Mouse (Mus musculus) CD8-positive naive resting alpha-beta T cell, adult 2 months (primary cell): ENCODE data around the gene Jazf1.

ENCODE experiments used
- DNase-seq, 2 experiments: peaks; one replicate each; pipeline ENCODE4 v3.0.0; 2022; ENCODE audit warnings: low read depth in 2 of 2, low spot score in 2 of 2

Jazf1 gene

GRCm38 (mm10) chr6:52961660-52962490 is 106.6 kb downstream of the Jazf1 start:
- no peak for DNase-seq

- DNase-seq, result peak; percentile 44 to 55
Observed at GRCm38 (mm10) chr6:52957730-52958129, 110.7 kb downstream of the Jazf1 start.

- no peak for DNase-seq
Observed at GRCm38 (mm10) chr6:52956131-52956530, 112.3 kb downstream of the Jazf1 start.

GRCm38 (mm10) chr6:52955304-52955703 is 113.1 kb downstream of the Jazf1 start:
- no peak for DNase-seq

GRCm38 (mm10) chr6:52954861-52955260 is 113.6 kb downstream of the Jazf1 start:
- no peak for DNase-seq

GRCm38 (mm10) chr6:52954441-52954840 is 114.0 kb downstream of the Jazf1 start:
- DNase-seq, result no peak

- no peak for DNase-seq
Observed at GRCm38 (mm10) chr6:52952526-52952900, 115.9 kb downstream of the Jazf1 start.

GRCm38 (mm10) chr6:52951871-52952525 is 116.4 kb downstream of the Jazf1 start:
- no peak for DNase-seq

- no peak for DNase-seq
Observed at GRCm38 (mm10) chr6:52950371-52950770, 118.1 kb downstream of the Jazf1 start.

GRCm38 (mm10) chr6:52942534-52942933 is 125.9 kb downstream of the Jazf1 start:
- DNase-seq, result no peak

GRCm38 (mm10) chr6:52942101-52942500 is 126.3 kb downstream of the Jazf1 start:
- no peak for DNase-seq

GRCm38 (mm10) chr6:52937916-52938315 is 130.5 kb downstream of the Jazf1 start:
- DNase-seq, result no peak

GRCm38 (mm10) chr6:52936995-52937394 is 131.4 kb downstream of the Jazf1 start:
- DNase-seq, result no peak

GRCm38 (mm10) chr6:52934021-52934420 is 134.4 kb downstream of the Jazf1 start:
- no peak for DNase-seq

GRCm38 (mm10) chr6:52932603-52933178 is 135.7 kb downstream of the Jazf1 start:
- no peak for DNase-seq

GRCm38 (mm10) chr6:52929358-52929757 is 139.1 kb downstream of the Jazf1 start:
- no peak for DNase-seq

- no peak for DNase-seq
Observed at GRCm38 (mm10) chr6:52926947-52927346, 141.5 kb downstream of the Jazf1 start.

- DNase-seq, result no peak
Observed at GRCm38 (mm10) chr6:52925458-52926042, 142.9 kb downstream of the Jazf1 start.

- no peak for DNase-seq
Observed at GRCm38 (mm10) chr6:52921248-52921647, 147.2 kb downstream of the Jazf1 start.

GRCm38 (mm10) chr6:52920719-52921118 is 147.7 kb downstream of the Jazf1 start:
- DNase-seq, result no peak

GRCm38 (mm10) chr6:52919442-52919841 is 149.0 kb downstream of the Jazf1 start:
- no peak for DNase-seq

GRCm38 (mm10) chr6:52918980-52919379 is 149.5 kb downstream of the Jazf1 start:
- DNase-seq, result peak; percentile 13 to 47
